In the genomic region with DNA sequence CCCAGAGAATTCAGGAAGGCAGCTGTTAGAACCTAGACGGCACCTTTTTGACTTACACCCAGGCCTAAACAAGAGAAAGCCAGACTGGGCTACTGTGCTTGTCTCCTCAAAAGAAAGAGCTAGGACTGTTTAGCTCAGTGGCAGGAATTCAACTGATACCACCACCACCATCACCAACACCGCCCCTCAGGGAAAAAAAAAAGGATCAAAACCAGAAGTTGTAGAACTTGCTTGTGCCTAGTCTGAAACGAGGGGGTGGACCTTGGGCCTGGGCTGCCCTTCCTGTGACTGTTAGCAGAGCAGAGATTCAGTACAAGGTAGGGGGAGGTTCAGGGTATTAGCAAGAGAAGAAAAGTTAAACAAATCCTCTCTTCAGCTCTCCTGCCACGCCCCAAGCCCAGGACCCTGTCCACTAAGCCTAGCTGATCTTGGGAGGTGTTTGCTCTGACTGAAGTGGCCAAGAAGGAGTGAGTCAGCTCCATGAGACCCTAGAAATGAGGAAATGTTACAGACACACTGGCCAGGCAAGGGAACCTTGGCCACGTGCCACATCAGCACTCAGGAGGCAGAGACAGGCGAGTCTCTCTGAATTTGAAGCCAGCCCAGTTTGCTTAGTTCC, we compare ENCODE assay signal across 8 mouse cellular contexts. TPM values are rescaled to one million over a fixed set of nuclear protein-coding genes. Genes with fewer than 3 reads are reported as not detected.
DNase-seq lines count a peak whose midpoint lies in the region; ATAC-seq and TF ChIP-seq lines count a peak whose summit lies in the region.

No protein-coding gene starts in this region.

- H3K27ac ChIP-seq in thymus, adult 2 months (ENCODE audit: control insufficient read depth, insufficient read depth, low read length): no peak overlapping the region
- H3K27ac ChIP-seq in embryonic facial prominence, embryonic 12.5 days: 0 out of 2 replicates have a peak overlapping the region, but pooled peaks have one; percentile 78
- peak overlapping the region; percentile 92 for H3K27ac ChIP-seq in hindbrain, embryonic 10.5 days
- H3K27ac ChIP-seq in liver, embryonic 14.5 days: no peak overlapping the region
- H3K27ac ChIP-seq in neural tube, embryonic 11.5 days (ENCODE audit: low read depth, low read length): no peak overlapping the region

- no peaks in the 10 kb centered on the region for H3K9me3 ChIP-seq in embryonic facial prominence, embryonic 12.5 days
- no peaks in the 10 kb centered on the region for H3K9me3 ChIP-seq in hindbrain, embryonic 10.5 days
- H3K9me3 ChIP-seq in liver, embryonic 14.5 days (ENCODE audit: control insufficient read depth, low read length): no peaks in the 10 kb centered on the region
- H3K9me3 ChIP-seq in neural tube, embryonic 11.5 days (ENCODE audit: control insufficient read depth, low read length): no peaks in the 10 kb centered on the region

- peaks cover 6% of the 10 kb centered on the region; the same call in 1 of the 2 replicates for H3K36me3 ChIP-seq in thymus, adult 2 months (ENCODE audit: control insufficient read depth, insufficient read depth, low read length)
- peaks cover 20% of the 10 kb centered on the region for H3K36me3 ChIP-seq in embryonic facial prominence, embryonic 12.5 days
- H3K36me3 ChIP-seq in hindbrain, embryonic 10.5 days: peaks cover 21% of the 10 kb centered on the region
- no peaks in the 10 kb centered on the region for H3K36me3 ChIP-seq in liver, embryonic 14.5 days (replicated peaks; ENCODE audit: control insufficient read depth, insufficient read depth, low read depth)
- peaks cover 2% of the 10 kb centered on the region; the same call in 1 of the 2 replicates for H3K36me3 ChIP-seq in neural tube, embryonic 11.5 days (ENCODE audit: control insufficient read depth, insufficient read depth, low read length)

- TF ChIP-seq CTCF in thymus, adult 2 months (IDR thresholded peaks at IDR 0.05; ENCODE audit: borderline replicate concordance, control insufficient read depth, extremely low read depth, insufficient read depth, low read length, poor library complexity): no peak
- TF ChIP-seq CTCF in liver, embryonic 14.5 days (IDR thresholded peaks at IDR 0.05; ENCODE audit: low read depth): no peak

- ATAC-seq in embryonic facial prominence, embryonic 12.5 days (ENCODE audit: insufficient number of reproducible peaks, insufficient read depth, low FRiP score, low TSS enrichment): no peak
- ATAC-seq in liver, embryonic 14.5 days (ENCODE audit: insufficient read depth): 0 out of 2 replicates have a peak, but pooled peaks have one; percentile 1
- peak; percentile 14; the same call in 1 of the 2 replicates for ATAC-seq in neural tube, embryonic 11.5 days (ENCODE audit: insufficient read depth, low FRiP score, low TSS enrichment)

- DNase-seq in thymus, adult 2 months: peak; percentile 9
- DNase-seq in thymus, postnatal 25 days: no peak
- no peak for DNase-seq in hindbrain, embryonic 10.5 days (ENCODE audit: low spot score)
- no peak for DNase-seq in liver, embryonic 14.5 days (ENCODE audit: low read depth in 3 of 3, low spot score in 3 of 3)
- DNase-seq in neural tube, embryonic 11.5 days (ENCODE audit: low spot score): no peak
- no peak for DNase-seq in frontal cortex, postnatal 36 days (ENCODE audit: low spot score in 2 of 2)
- DNase-seq in left cerebral cortex, adult 11 months (ENCODE audit: low spot score): no peak

- H3K27me3 ChIP-seq in thymus, adult 2 months (ENCODE audit: control insufficient read depth, insufficient read depth, low read length): no peaks in the 10 kb centered on the region
- no peaks in the 10 kb centered on the region for H3K27me3 ChIP-seq in embryonic facial prominence, embryonic 12.5 days
- no peaks in the 10 kb centered on the region for H3K27me3 ChIP-seq in hindbrain, embryonic 10.5 days (ENCODE audit: insufficient read depth, poor library complexity, severe bottlenecking)
- no peaks in the 10 kb centered on the region for H3K27me3 ChIP-seq in liver, embryonic 14.5 days (ENCODE audit: control insufficient read depth, insufficient read depth, low read length)
- H3K27me3 ChIP-seq in neural tube, embryonic 11.5 days (ENCODE audit: control insufficient read depth, insufficient read depth, low read length): no peaks in the 10 kb centered on the region

- peaks cover 14% of the 10 kb centered on the region for H3K4me1 ChIP-seq in thymus, adult 2 months (replicated peaks; ENCODE audit: control insufficient read depth, insufficient read depth, low read length)
- H3K4me1 ChIP-seq in embryonic facial prominence, embryonic 12.5 days: peaks cover 11% of the 10 kb centered on the region
- H3K4me1 ChIP-seq in hindbrain, embryonic 10.5 days (replicated peaks): peaks cover 23% of the 10 kb centered on the region
- H3K4me1 ChIP-seq in liver, embryonic 14.5 days (replicated peaks; ENCODE audit: control insufficient read depth in 2 of 2, insufficient read depth in 2 of 2, low read length in 1 of 2): peaks cover 0 to 8% of the 10 kb centered on the region in 2 experiments; a peak in 2 of 4 replicates
- H3K4me1 ChIP-seq in neural tube, embryonic 11.5 days (ENCODE audit: control insufficient read depth, insufficient read depth, low read length): 0 out of 2 replicates have a peak, but pooled peaks cover 4% of the 10 kb centered on the region

- no peak for TF ChIP-seq POLR2A in thymus, adult 2 months (IDR thresholded peaks at IDR 0.05; ENCODE audit: control insufficient read depth, extremely low read depth, insufficient read depth, low read length, poor library complexity)

- peak overlapping the region; percentile 72 for H3K4me2 ChIP-seq in embryonic facial prominence, embryonic 12.5 days (replicated peaks)
- peak overlapping the region; percentile 86 for H3K4me2 ChIP-seq in liver, embryonic 14.5 days (ENCODE audit: low read depth)
- peak overlapping the region; percentile 83 for H3K4me2 ChIP-seq in neural tube, embryonic 11.5 days (ENCODE audit: low read depth)

- H3K9ac ChIP-seq in embryonic facial prominence, embryonic 12.5 days: peak overlapping the region; percentile 86
- peak overlapping the region; percentile 77 for H3K9ac ChIP-seq in liver, embryonic 14.5 days (replicated peaks)
- peak overlapping the region; percentile 75 for H3K9ac ChIP-seq in neural tube, embryonic 11.5 days (ENCODE audit: low read length)

- TF ChIP-seq EP300 in liver, embryonic 14.5 days (IDR thresholded peaks at IDR 0.05; ENCODE audit: low read depth): no peak

- WGBS in thymus, adult 2 months: 45% methylated on average over 6 of the region's 6 CpGs
- 40% methylated on average over 6 of the region's 6 CpGs for WGBS in embryonic facial prominence, embryonic 12.5 days
- 55% methylated on average over 6 of the region's 6 CpGs for WGBS in hindbrain, embryonic 10.5 days
- 30% methylated on average over 6 of the region's 6 CpGs for WGBS in liver, embryonic 14.5 days (ENCODE audit: insufficient replicate concordance)
- 48% methylated on average over 6 of the region's 6 CpGs for WGBS in neural tube, embryonic 11.5 days

- H3K4me3 ChIP-seq in thymus, adult 2 months (ENCODE audit: control insufficient read depth, insufficient read depth, low read length): peak overlapping the region; percentile 94
- H3K4me3 ChIP-seq in embryonic facial prominence, embryonic 12.5 days: peak overlapping the region; percentile 86
- peak overlapping the region; percentile 83 for H3K4me3 ChIP-seq in hindbrain, embryonic 10.5 days
- H3K4me3 ChIP-seq in liver, embryonic 14.5 days (ENCODE audit: insufficient read depth in 1 of 2, low read depth in 2 of 2, low read length in 2 of 2): peak overlapping the region; percentile 68 to 74
- peak overlapping the region; percentile 66 for H3K4me3 ChIP-seq in neural tube, embryonic 11.5 days (ENCODE audit: low read depth, low read length)

RNA-seq across cellular contexts. Expression of gene Cstb, which starts 0.8 kb away (rescaled TPM):
- 212 and 247 TPM in 2 replicates for polyA plus RNA-seq in thymus, adult 2 months (2012; rRNA removed)
- 185 and 189 TPM in 2 replicates for polyA plus RNA-seq in embryonic facial prominence, embryonic 12.5 days (2016; fragmentation: Nextera tagmentation; extraction: Ambion mirVana)
- 117 and 129 TPM in 2 replicates for polyA plus RNA-seq in hindbrain, embryonic 10.5 days (2016; fragmentation: Nextera tagmentation; extraction: Ambion mirVana)
- 58.1 and 74.9 TPM in 2 replicates for polyA plus RNA-seq in liver, embryonic 14.5 days (2012; rRNA removed)
- polyA plus RNA-seq in liver, embryonic 14.5 days (2014; fragmentation: Nextera tagmentation; extraction: Ambion mirVana): 111 and 122 TPM in 2 replicates
- polyA plus RNA-seq in neural tube, embryonic 11.5 days (2014; fragmentation: Nextera tagmentation; extraction: Ambion mirVana): 111 and 120 TPM in 2 replicates

RNA-seq across cellular contexts. Expression of gene Rrp1, which starts 13.4 kb away (rescaled TPM):
- polyA plus RNA-seq in thymus, adult 2 months (2012; rRNA removed): 133 and 164 TPM in 2 replicates
- polyA plus RNA-seq in embryonic facial prominence, embryonic 12.5 days (2016; fragmentation: Nextera tagmentation; extraction: Ambion mirVana): 323 and 336 TPM in 2 replicates
- polyA plus RNA-seq in hindbrain, embryonic 10.5 days (2016; fragmentation: Nextera tagmentation; extraction: Ambion mirVana): 322 and 331 TPM in 2 replicates
- 43.0 and 69.7 TPM in 2 replicates for polyA plus RNA-seq in liver, embryonic 14.5 days (2012; rRNA removed)
- 79.8 and 89.7 TPM in 2 replicates for polyA plus RNA-seq in liver, embryonic 14.5 days (2014; fragmentation: Nextera tagmentation; extraction: Ambion mirVana)
- polyA plus RNA-seq in neural tube, embryonic 11.5 days (2014; fragmentation: Nextera tagmentation; extraction: Ambion mirVana): 257 and 278 TPM in 2 replicates

RNA-seq across cellular contexts. Expression of gene Pdxk, which starts 38.5 kb away (rescaled TPM):
- polyA plus RNA-seq in thymus, adult 2 months (2012; rRNA removed): 26.1 and 28.8 TPM in 2 replicates
- 12.1 and 13.3 TPM in 2 replicates for polyA plus RNA-seq in embryonic facial prominence, embryonic 12.5 days (2016; fragmentation: Nextera tagmentation; extraction: Ambion mirVana)
- polyA plus RNA-seq in hindbrain, embryonic 10.5 days (2016; fragmentation: Nextera tagmentation; extraction: Ambion mirVana): 10.0 and 11.1 TPM in 2 replicates
- polyA plus RNA-seq in liver, embryonic 14.5 days (2012; rRNA removed): 2.9 TPM in 2 replicates
- 3.2 and 3.3 TPM in 2 replicates for polyA plus RNA-seq in liver, embryonic 14.5 days (2014; fragmentation: Nextera tagmentation; extraction: Ambion mirVana)
- polyA plus RNA-seq in neural tube, embryonic 11.5 days (2014; fragmentation: Nextera tagmentation; extraction: Ambion mirVana): 6.9 and 7.4 TPM in 2 replicates

Comparison
In these comparisons a context has a peak if more than half of its experiments do, and no peak if none do; other contexts are left out.
1. H3K27ac ChIP-seq: peak in embryonic facial prominence, embryonic 12.5 days (single experiment) and hindbrain, embryonic 10.5 days (single experiment); none in thymus, adult 2 months (single experiment), liver, embryonic 14.5 days (single experiment) and neural tube, embryonic 11.5 days (single experiment).
2. Peak in every context shown above with its lines, with median percentiles within 50 percentile points of each other: H3K4me3 ChIP-seq, H3K4me2 ChIP-seq and H3K9ac ChIP-seq.